ENCODE assay signal across 8 mouse cellular contexts in genomic region chr13:94359282-94359920, GRCm38 (mm10). TPM values are rescaled to one million over a fixed set of nuclear protein-coding genes. Genes with fewer than 3 reads are reported as not detected.
A peak's percentile ranks its signal among the peaks of the same experiment; 100 is the strongest.
DNase-seq lines count a peak whose midpoint lies in the region; ATAC-seq and TF ChIP-seq lines count a peak whose summit lies in the region.

No protein-coding gene starts in this region.

- DNase-seq in liver, adult 2 months (ENCODE audit: extremely low read depth, low read depth, low spot score) = peak; percentile 52
- DNase-seq in liver = no peak
- no peak for DNase-seq in limb, embryonic 10.5 days (ENCODE audit: low spot score)
- no peak for DNase-seq in cerebellum, postnatal 14 days
- DNase-seq in right cerebral cortex, postnatal 4 days = no peak
- DNase-seq in testis, postnatal 14 days (ENCODE audit: low spot score) = no peak

- H3K9me3 ChIP-seq in embryonic facial prominence, embryonic 12.5 days = no peaks in the 10 kb centered on the region
- H3K9me3 ChIP-seq in limb, embryonic 10.5 days (replicated peaks) = no peaks in the 10 kb centered on the region
- no peaks in the 10 kb centered on the region for H3K9me3 ChIP-seq in neural tube, embryonic 14.5 days (ENCODE audit: control insufficient read depth, low read length)

- H3K4me3 ChIP-seq in liver, adult 2 months (ENCODE audit: insufficient read depth, low read depth, low read length) = peak overlapping the region; percentile 99
- H3K4me3 ChIP-seq in embryonic facial prominence, embryonic 12.5 days = peak overlapping the region; percentile 90
- H3K4me3 ChIP-seq in limb, embryonic 10.5 days = peak overlapping the region; percentile 72
- H3K4me3 ChIP-seq in neural tube, embryonic 14.5 days (ENCODE audit: low read depth, low read length) = peak overlapping the region; percentile 88

- H3K79me2 ChIP-seq in liver, adult 2 months (ENCODE audit: control insufficient read depth, insufficient read depth, low read length) = peaks cover 17% of the 10 kb centered on the region

- no peaks in the 10 kb centered on the region for H3K27me3 ChIP-seq in liver, adult 2 months (ENCODE audit: control insufficient read depth, insufficient read depth, low read length)
- H3K27me3 ChIP-seq in embryonic facial prominence, embryonic 12.5 days = no peaks in the 10 kb centered on the region
- H3K27me3 ChIP-seq in limb, embryonic 10.5 days (ENCODE audit: low read depth, poor library complexity, severe bottlenecking) = no peaks in the 10 kb centered on the region
- H3K27me3 ChIP-seq in neural tube, embryonic 14.5 days (ENCODE audit: control insufficient read depth, insufficient read depth, low read length) = no peaks in the 10 kb centered on the region

- WGBS in liver, adult 2 months = 10% methylated on average over 25 of the region's 25 CpGs
- 16% methylated on average over 25 of the region's 25 CpGs for WGBS in embryonic facial prominence, embryonic 12.5 days
- 17% methylated on average over 25 of the region's 25 CpGs for WGBS in limb, embryonic 10.5 days
- 17% methylated on average over 25 of the region's 25 CpGs for WGBS in neural tube, embryonic 14.5 days

- peak overlapping the region; percentile 70 for H3K4me2 ChIP-seq in embryonic facial prominence, embryonic 12.5 days (replicated peaks)
- peak overlapping the region; percentile 79 for H3K4me2 ChIP-seq in neural tube, embryonic 14.5 days (ENCODE audit: low read depth, low read length)

- H3K4me1 ChIP-seq in liver, adult 2 months (ENCODE audit: control insufficient read depth, insufficient read depth, low read length) = peaks cover 11% of the 10 kb centered on the region
- H3K4me1 ChIP-seq in embryonic facial prominence, embryonic 12.5 days = peaks cover 3% of the 10 kb centered on the region; the same call in 1 of the 2 replicates
- H3K4me1 ChIP-seq in limb, embryonic 10.5 days = peaks cover 18% of the 10 kb centered on the region
- H3K4me1 ChIP-seq in neural tube, embryonic 14.5 days (ENCODE audit: control insufficient read depth, insufficient read depth, low read length) = peaks cover 5% of the 10 kb centered on the region

- TF ChIP-seq POLR2A in liver, adult 2 months (IDR thresholded peaks at IDR 0.05; ENCODE audit: extremely low read depth, insufficient read depth, low read length) = no peak

- H3K36me3 ChIP-seq in liver, adult 2 months (ENCODE audit: control insufficient read depth, insufficient read depth, low read length) = no peaks in the 10 kb centered on the region
- H3K36me3 ChIP-seq in embryonic facial prominence, embryonic 12.5 days = 0 out of 2 replicates have a peak, but pooled peaks cover 3% of the 10 kb centered on the region
- peaks cover 9% of the 10 kb centered on the region for H3K36me3 ChIP-seq in limb, embryonic 10.5 days
- H3K36me3 ChIP-seq in neural tube, embryonic 14.5 days (ENCODE audit: control insufficient read depth, insufficient read depth, low read length) = no peaks in the 10 kb centered on the region

- peak overlapping the region; percentile 89 for H3K27ac ChIP-seq in liver, adult 2 months (replicated peaks; ENCODE audit: insufficient read depth, low read depth, low read length)
- H3K27ac ChIP-seq in embryonic facial prominence, embryonic 12.5 days = peak overlapping the region; percentile 88
- peak overlapping the region; percentile 92 for H3K27ac ChIP-seq in limb, embryonic 10.5 days
- H3K27ac ChIP-seq in neural tube, embryonic 14.5 days (ENCODE audit: low read depth, low read length) = peak overlapping the region; percentile 80

- no peak for TF ChIP-seq CTCF in liver, adult 2 months (IDR thresholded peaks at IDR 0.05; ENCODE audit: low read depth, low read length)

- H3K9ac ChIP-seq in liver, adult 2 months (ENCODE audit: low read depth, low read length) = peak overlapping the region; percentile 98
- peak overlapping the region; percentile 91 for H3K9ac ChIP-seq in embryonic facial prominence, embryonic 12.5 days
- H3K9ac ChIP-seq in neural tube, embryonic 14.5 days (replicated peaks; ENCODE audit: low read depth, low read length) = peak overlapping the region; percentile 78

- ATAC-seq in embryonic facial prominence, embryonic 12.5 days (ENCODE audit: insufficient number of reproducible peaks, insufficient read depth, low FRiP score, low TSS enrichment) = peak; percentile 50
- peak; percentile 48 for ATAC-seq in neural tube, embryonic 14.5 days (ENCODE audit: low read depth)

RNA-seq across cellular contexts. Expression of gene Ap3b1, which starts 0.6 kb away (rescaled TPM):
- 27.9 and 28.3 TPM in 2 replicates for total RNA-seq in liver, adult 2 months (2014; rRNA removed)
- 17.8 and 21.1 TPM in 2 replicates for polyA plus RNA-seq in liver, adult 2 months (2012; rRNA removed)
- 47.5 and 51.4 TPM in 2 replicates for polyA plus RNA-seq in embryonic facial prominence, embryonic 12.5 days (2016; fragmentation: Nextera tagmentation; extraction: Ambion mirVana)
- 30.1 and 34.7 TPM in 2 replicates for polyA plus RNA-seq in limb, embryonic 10.5 days (2016; fragmentation: Nextera tagmentation; extraction: Ambion mirVana)
- 29.7 and 35.7 TPM in 2 replicates for polyA plus RNA-seq in neural tube, embryonic 14.5 days (2014; fragmentation: Nextera tagmentation; extraction: Ambion mirVana)
